Mouse (Mus musculus) c-Kit-negative CD71-positive TER-119-positive erythroid progenitor cells, embryonic 14.5 days (primary cell): ENCODE data around the gene Tnxb.

Experiments
- DNase-seq: peaks from one replicate; pipeline ENCODE4 v3.0.0-alpha.2; 2013; ENCODE audit warnings: low read depth, low spot score

Gene Tnxb

DNA sequence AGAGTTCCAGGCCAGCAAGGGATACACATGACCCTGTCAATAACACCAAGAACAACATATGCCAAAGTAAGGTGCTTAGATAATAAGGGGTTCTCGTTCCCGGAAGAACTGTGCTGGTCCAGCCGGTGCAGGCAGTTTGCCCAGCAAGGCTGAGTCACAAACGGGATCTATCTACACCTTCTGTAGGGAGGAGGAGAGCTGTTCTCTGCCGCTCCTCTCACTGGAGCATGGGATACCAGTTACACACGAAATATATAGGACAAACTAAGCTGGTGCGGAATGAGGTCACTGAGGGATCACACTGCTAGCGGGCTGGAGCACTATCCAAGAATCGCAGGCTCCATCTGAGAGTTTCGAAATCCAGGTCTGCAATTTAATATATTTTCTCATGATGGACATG, 26.4 kb upstream of the Tnxb start:
- DNase-seq: no peak

- DNase-seq: peak; percentile 88
Observed at GRCm38 (mm10) chr17:34644608-34645007, 25.7 kb upstream of the Tnxb start, which contains the start of gene Fkbpl. Fkbpl (plus strand) TSS chr17:34644764.

DNA sequence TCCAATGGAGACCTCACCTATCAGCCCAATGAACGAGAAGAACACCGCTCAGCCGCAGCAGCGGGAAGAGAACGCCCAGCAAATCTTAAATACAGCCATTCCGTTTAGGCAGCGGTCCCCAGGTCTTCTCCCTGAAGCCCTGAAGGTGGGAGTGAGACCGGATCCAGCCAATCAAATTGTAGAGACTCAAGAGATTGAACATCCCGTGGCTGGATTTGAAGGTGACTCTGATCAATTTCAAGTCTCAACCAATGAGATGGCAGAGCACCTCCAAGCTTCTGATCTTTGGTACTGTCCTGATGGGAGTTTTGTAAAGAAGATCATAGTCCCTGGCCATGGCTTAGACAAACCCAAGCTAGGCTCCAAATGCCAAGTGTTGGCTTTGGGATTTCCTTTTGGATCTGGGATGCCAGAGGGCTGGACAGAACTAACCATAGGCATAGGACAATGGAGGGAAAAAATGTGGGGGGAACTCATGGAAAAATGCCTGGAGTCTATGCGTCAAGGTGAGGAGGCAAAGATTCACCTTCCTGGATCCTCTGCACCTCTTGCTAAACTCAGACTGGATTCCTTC, 25.0 kb upstream of the Tnxb start:
- no peak for DNase-seq

DNA sequence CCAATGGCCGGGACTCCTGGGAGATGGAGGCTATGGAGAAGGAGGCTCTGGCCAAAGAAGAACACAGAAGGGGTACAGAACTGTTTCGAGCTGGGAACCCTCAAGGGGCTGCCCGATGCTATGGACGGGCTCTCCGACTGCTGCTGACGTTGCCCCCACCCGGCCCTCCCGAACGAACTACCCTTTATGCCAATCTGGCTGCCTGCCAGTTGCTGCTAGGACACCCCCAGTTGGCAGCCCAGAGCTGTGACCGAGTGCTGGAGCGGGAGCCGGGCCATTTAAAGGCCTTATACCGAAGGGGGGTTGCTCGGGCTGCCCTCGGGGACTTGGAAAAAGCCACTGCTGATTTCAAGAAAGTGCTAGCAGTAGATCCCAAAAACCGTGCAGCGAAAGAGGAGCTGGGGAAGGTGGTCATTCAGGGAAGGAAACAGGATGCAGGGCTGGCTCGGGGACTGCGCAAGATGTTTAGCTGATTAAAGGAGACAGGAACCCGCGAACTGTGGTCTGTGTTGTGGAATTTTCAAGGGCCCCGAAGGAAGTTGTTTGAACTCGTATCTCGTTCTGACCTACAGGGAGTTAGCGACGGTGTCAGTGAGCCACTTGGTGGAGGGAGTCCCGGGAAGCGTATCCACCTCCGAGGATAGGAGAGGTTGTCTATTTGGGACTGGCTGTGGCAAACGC, 24.4 kb upstream of the Tnxb start:
- no peak for DNase-seq

DNA sequence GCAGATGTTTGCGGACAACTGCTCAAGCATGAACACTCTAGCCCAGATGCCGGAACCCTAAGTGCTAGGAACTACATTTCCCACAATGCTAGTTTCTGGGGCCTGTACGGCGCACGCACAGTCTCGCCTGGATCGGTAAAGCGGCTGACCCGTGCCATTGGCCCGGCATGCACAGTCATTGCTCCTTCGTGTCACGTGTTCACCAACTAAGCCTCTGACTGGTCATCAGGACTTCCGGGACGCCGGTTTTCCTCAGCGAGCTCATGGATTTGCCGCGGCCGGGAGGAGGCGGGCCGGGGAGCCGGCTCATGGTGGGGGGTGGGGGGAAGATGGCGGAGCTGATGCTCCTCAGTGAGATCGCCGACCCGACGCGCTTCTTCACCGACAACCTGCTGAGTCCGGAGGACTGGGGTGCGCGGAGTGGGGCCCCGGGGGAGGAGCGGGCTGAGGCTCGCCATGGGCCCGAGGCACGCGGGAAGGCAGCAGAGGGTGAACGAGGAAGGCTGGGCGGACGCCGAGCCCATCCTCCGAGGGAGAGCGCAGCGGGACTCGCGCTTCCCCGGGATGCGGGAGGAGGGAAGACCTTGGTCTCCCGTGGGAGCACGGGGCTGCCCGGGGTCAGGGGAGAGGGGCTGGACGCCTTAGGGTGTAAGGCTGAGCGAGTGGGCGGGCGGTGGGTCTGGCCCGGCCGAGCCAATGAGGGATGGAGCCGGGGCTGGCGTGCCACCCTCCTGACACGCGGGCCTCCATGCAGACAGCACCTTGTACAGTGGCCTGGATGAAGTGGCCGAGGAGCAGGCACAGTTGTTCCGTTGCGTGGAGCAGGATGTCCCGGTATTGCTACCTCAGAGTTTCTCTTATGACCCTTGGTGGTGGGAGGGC, 23.2 kb upstream of the Tnxb start, which contains the start of gene Atf6b:
Gene Atf6b, plus strand, starts transcription at position 241 of the 882 bp plus-strand sequence.
- peak; percentile 93 for DNase-seq

DNA sequence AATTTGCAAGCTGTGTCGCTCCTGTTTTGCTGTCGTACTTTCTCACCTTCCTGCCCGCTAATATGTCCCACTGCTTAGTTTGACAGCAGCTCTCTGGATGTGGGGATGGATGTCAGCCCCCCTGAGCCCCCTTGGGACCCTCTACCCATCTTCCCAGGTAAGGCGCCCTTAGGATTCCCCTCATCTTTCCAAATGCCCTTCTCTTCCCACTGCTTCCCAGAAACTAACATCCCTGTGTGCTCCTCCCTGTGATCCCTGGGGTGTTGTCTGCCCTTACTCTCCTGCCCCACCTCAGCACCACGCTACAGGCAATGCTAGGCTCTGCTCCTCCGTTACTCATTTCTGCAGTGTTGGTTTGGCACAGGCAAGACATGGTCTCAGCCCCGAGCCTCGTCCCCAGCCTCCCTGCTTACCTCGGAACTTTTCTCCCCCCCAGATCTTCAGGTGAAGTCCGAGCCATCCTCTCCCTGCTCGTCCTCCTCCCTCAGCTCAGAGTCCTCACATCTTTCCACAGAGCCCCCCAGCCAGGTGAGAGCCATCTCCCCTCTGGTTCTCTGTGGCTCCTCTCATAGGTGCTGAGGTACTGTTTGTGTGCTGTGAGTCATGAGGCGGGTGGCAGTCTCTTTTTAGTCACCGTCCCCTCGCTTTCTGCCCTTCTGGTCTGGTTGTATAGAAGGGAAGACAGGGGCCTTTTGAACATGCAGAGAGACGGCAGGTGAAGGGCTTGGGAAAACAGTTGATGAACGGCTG, 22.0 kb upstream of the Tnxb start:
- no peak for DNase-seq

GRCm38 (mm10) chr17:34649106-34649864, 21.1 kb upstream of the Tnxb start:
- DNase-seq: no peak

- no peak for DNase-seq
Observed at GRCm38 (mm10) chr17:34650781-34651180, 19.6 kb upstream of the Tnxb start.

DNA sequence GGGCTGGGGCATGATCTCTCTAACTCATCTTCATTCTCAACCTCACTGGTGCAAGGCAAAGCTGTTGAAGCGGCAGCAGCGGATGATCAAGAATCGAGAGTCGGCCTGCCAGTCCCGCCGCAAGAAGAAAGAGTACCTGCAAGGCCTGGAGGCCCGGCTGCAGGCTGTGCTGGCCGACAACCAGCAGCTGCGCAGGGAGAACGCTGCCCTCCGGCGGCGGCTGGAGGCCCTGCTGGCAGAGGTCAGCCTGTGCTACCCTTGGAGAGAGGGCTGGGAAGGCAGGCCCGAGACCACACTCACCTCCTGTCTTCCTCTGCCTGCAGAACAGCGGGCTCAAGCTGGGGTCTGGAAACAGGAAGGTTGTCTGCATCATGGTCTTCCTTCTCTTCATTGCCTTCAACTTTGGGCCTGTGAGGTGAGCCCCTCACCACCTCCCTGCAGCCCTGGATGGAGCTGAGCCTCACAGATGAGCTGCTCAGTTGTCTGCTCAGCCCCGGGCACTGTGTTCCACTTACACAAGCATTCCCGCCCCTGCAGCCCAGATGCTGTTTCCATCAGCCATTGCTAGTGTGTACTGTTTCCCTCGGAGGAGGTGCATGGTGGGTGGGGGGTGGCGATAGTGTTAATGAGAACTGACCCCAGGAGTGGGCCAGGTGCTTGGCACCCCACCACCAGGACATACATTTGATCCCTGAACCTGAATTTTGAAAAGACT, 18.7 kb upstream of the Tnxb start:
- no peak for DNase-seq

DNA sequence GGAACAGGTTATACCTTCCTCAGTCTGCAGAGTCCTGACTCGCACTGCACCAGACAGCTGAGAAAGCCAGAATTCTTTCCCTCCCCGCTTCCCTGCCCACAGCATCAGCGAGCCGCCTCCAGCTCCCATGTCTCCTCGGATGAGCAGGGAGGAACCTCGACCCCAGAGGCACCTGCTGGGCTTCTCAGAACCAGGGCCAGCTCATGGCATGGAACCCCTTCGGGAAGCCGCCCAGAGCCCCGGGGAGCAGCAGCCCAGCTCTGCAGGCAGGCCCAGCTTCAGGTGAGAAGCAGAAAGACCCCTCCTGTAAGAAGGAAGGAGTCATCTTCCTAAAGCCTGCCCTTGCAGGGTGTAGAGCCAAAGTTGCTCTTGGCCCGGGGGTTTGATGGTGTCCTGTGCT, 17.8 kb upstream of the Tnxb start:
- no peak for DNase-seq

DNA sequence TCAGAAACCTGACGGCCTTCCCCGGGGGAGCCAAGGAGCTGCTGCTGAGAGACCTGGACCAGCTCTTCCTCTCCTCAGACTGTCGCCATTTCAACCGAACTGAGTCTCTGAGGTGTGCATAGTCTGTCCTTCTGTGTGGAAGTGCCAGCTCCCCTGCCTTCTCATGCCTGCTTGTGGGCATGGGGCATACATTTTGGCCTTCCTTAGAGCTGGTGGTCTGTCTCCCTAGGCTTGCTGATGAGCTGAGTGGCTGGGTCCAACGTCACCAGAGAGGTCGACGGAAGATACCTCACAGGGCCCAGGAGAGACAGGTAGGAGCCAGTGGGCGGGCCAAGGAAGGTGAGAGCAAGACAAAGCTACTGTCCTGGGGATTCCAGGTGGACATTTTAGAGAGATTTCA, 17.4 kb upstream of the Tnxb start:
- no peak for DNase-seq

DNA sequence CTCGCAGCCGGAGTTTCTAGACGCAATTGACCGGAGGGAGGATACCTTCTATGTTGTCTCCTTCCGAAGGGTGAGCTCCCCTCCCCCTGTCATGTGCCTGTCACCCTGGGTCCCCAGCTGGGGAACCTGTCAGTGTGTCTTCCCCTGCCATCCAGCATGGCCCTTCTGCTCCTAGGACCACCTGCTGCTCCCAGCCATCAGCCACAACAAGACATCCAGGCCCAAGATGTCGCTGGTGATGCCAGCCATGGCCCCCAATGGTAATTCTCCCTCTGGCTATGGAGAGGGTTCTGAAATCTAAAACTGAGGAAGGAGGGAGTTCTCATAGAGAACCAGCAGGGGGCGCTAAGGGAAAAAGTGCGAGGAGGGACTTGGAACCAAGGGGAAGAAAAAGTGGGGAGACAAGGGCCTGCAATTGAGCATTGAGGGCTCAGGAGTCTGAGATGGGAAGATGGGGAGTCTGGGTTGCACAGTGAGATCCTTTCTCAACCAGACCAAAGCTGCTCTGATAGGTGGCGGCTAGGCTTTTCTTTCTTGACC, 16.5 kb upstream of the Tnxb start:
- peak; percentile 47 for DNase-seq

DNA sequence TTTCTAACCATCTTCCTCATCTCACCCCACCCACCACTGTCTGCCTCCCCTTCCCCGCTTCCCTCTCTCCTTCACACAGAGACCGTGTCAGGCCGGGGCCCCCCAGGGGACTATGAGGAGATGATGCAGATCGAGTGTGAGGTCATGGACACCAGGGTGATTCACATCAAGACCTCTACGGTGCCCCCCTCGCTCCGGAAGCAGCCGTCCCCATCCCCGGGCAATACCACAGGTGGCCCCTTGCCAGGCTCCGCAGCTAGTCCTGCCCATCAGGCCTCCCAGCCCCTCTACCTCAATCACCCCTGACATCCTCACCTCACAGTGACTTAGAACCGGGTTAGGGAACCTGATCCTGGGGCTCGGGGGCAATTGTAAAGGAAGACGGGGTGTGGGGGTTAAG, 15.9 kb upstream of the Tnxb start:
- DNase-seq: no peak

DNA sequence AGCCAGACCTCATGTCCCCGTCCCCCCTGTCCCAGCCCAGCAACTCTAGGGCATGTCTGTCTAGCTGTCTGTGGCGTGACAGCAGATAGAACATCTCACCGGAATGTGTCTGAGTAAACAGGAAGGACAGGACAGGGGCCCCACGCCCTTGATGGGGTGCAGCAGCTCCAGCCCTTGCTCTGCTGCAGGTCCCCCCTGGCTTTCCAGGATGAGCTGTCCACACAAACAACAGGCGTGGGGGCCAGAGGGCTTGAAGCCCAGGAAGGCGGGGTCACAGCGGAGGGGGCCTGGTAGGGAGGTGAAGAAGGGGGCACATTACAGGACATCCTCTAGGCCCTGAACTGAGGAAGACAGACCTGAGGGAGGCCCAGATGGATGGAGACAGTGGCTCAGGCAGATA, 15.2 kb upstream of the Tnxb start:
- DNase-seq: no peak

- DNase-seq: no peak
Observed at GRCm38 (mm10) chr17:34655581-34655991, 14.7 kb upstream of the Tnxb start.

- DNase-seq: no peak
Observed at GRCm38 (mm10) chr17:34656666-34657065, 13.7 kb upstream of the Tnxb start.

DNA sequence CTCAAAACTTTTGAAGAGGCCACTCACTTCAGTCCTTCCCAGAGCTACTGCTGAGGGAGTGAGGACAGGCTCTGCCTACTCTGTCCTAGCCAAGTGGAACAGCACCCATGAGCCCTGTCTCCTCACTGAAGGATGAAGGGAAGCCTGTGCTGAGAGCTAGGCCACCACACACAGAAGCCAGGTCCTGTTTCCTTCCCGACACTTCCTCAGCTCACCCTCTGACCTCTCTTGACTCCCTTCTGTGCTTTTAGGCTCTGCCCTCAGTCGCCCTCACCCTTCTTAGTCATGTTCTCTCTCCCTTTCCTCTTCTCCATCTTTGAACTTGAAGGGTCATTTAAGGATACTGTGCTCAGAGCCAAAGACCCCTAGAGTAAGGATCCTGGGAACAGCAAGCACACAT, 13.1 kb upstream of the Tnxb start:
- DNase-seq: no peak

DNA sequence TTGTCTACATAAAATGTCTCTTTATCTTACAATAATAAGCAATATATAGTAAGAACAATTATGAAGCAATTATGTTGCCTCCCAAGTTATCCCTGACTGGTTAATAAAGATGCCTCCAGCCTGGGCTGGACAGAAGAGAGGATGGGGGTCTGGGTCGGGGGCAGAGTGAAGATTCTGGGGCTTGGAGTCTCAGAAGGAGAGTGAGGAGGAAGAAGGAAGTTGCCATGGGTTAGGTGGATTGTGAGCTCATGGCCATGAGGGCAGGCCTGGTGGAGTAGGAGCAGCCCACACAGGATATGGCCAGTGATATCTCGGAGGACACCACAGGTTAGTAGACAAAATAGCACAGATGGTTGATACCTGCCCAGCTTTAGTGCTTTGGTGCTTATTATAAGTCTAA, 12.2 kb upstream of the Tnxb start:
- DNase-seq: no peak

DNA sequence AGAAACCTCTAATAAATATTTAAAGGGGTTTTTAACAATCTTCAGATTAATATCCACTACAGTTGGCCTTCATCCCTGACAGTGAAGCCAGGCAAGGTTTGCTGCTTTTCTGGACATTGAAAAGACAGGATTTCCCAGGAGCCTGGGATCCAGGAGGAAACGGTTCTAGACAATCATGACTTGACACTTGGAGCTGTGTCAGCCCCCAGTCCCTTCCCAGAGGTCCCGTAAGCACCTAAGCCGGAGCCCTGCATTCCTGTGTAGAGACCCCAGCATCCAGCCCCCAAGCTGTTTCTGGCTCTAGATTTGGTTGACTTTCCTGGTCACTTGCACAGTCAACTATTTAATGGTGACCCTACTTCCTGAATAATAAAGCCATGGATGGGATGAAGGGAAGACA, 11.7 kb upstream of the Tnxb start:
- no peak for DNase-seq

DNA sequence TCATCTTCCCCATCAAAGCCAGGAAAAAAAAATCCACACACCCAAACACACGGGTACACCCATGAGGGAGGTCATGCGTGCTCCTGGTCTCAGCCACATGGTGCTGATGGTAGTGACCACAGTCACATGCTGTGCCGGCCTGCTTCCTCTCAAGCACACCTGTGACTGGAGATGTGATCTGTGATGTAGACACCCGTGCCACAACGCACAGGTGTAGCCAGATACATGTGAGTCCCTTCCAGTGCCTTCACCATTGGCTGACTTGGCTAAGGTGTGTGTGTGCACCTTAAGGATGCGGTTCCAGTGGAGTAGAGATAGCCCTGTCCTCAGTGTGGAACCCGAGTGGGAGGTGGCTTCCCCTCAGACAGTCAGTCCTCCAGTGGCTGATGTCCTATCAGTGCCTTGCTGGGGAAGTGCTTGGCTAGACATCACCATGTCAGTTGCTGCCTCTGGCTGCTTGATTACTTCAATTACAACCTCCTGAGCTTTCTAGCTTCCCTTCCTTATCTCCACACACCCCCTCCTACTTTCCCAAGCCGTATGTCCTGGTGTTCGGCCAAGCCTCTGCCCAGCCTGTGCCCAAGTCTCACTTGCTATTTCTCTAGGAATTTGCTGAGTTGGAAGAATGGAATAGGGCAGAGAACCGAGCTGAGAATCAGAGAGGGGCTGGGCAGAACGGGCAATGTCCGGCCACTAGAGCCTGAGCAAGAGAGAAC, 11.0 kb upstream of the Tnxb start:
- DNase-seq: no peak
